13 mouse cellular contexts compared by ENCODE assay signal in the genomic region with DNA sequence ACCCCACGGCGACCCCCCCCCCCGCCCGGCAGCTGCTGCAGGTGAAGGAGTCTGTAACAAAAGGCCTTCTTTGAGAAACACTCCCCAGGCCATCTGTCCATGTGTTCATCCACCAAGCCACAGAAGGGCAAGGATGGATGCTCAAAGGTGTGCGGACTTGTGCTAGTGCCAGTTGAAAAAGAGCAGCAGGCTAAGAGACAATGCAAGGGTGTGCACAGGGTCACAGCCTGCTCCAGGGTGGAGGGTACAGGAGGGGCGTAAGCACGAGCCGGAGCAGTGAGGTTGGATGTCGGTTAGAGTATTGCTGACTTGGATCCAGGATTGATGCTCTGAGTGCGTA. TPM values are rescaled to one million over a fixed set of nuclear protein-coding genes. Genes with fewer than 3 reads are reported as not detected.
DNase-seq lines count a peak whose midpoint lies in the region; ATAC-seq lines count a peak whose summit lies in the region.
"Had no signal": no experiment of that assay in that cellular context is flagged by ENCODE, and none has a peak within 500 bp of the region (broad histone marks: within the 10 kb centered on the region; RNA-seq: fewer than 3 reads in every experiment).

No protein-coding gene starts in this region.

- 53% methylated on average over 10 of the region's 10 CpGs for WGBS in kidney, embryonic 14.5 days
- 54% methylated on average over 10 of the region's 10 CpGs for WGBS in embryonic facial prominence, embryonic 11.5 days
- WGBS in hindbrain, embryonic 12.5 days = 42% methylated on average over 10 of the region's 10 CpGs
- 20% methylated on average over 10 of the region's 10 CpGs for WGBS in midbrain, embryonic 15.5 days

- peak overlapping the region; percentile 51; the same call in 1 of the 2 replicates for H3K4me3 ChIP-seq in kidney, embryonic 14.5 days (ENCODE audit: low read length)
- H3K4me3 ChIP-seq in embryonic facial prominence, embryonic 11.5 days (ENCODE audit: low read depth, low read length) = peak overlapping the region; percentile 55
- peak overlapping the region; percentile 74 for H3K4me3 ChIP-seq in hindbrain, embryonic 12.5 days
- H3K4me3 ChIP-seq in midbrain, embryonic 15.5 days = peak overlapping the region; percentile 67

- H3K4me2 ChIP-seq in kidney, embryonic 14.5 days (replicated peaks; ENCODE audit: low read depth, low read length) = no peak overlapping the region
- peak overlapping the region; percentile 92 for H3K4me2 ChIP-seq in embryonic facial prominence, embryonic 11.5 days (ENCODE audit: low read depth, low read length)
- peak overlapping the region; percentile 74 for H3K4me2 ChIP-seq in hindbrain, embryonic 12.5 days (replicated peaks)
- H3K4me2 ChIP-seq in midbrain, embryonic 15.5 days = peak overlapping the region; percentile 74

- H3K36me3 ChIP-seq in kidney, embryonic 14.5 days (ENCODE audit: control insufficient read depth, insufficient read depth, low read length) = no peaks in the 10 kb centered on the region
- H3K36me3 ChIP-seq in embryonic facial prominence, embryonic 11.5 days (replicated peaks; ENCODE audit: control insufficient read depth, insufficient read depth, low read depth, low read length) = no peaks in the 10 kb centered on the region
- H3K36me3 ChIP-seq in hindbrain, embryonic 12.5 days = no peaks in the 10 kb centered on the region
- H3K36me3 ChIP-seq in midbrain, embryonic 15.5 days (replicated peaks) = no peaks in the 10 kb centered on the region

- H3K9ac ChIP-seq in kidney, embryonic 14.5 days (ENCODE audit: low read depth, low read length) = no peak overlapping the region
- no peak overlapping the region for H3K9ac ChIP-seq in embryonic facial prominence, embryonic 11.5 days (replicated peaks; ENCODE audit: low read length)
- peak overlapping the region; percentile 86 for H3K9ac ChIP-seq in hindbrain, embryonic 12.5 days
- H3K9ac ChIP-seq in midbrain, embryonic 15.5 days = peak overlapping the region; percentile 76

- intact Hi-C loops in left cerebral cortex, postnatal 4 days (cut with DNase I) = no loop called here

- peaks cover 34% of the 10 kb centered on the region for H3K27me3 ChIP-seq in kidney, embryonic 14.5 days (ENCODE audit: control insufficient read depth, insufficient read depth, low read length)
- peaks cover 25% of the 10 kb centered on the region for H3K27me3 ChIP-seq in embryonic facial prominence, embryonic 11.5 days (ENCODE audit: control insufficient read depth, insufficient read depth, low read length)
- peaks cover 38% of the 10 kb centered on the region for H3K27me3 ChIP-seq in hindbrain, embryonic 12.5 days
- H3K27me3 ChIP-seq in midbrain, embryonic 15.5 days (replicated peaks) = peaks cover 11% of the 10 kb centered on the region; the same call in 1 of the 2 replicates

- H3K9me3 ChIP-seq in kidney, embryonic 14.5 days (ENCODE audit: control insufficient read depth, low read length) = no peaks in the 10 kb centered on the region
- H3K9me3 ChIP-seq in embryonic facial prominence, embryonic 11.5 days (replicated peaks; ENCODE audit: control insufficient read depth, low read length) = no peaks in the 10 kb centered on the region
- no peaks in the 10 kb centered on the region for H3K9me3 ChIP-seq in hindbrain, embryonic 12.5 days (replicated peaks)
- H3K9me3 ChIP-seq in midbrain, embryonic 15.5 days = no peaks in the 10 kb centered on the region

- H3K4me1 ChIP-seq in kidney, embryonic 14.5 days (ENCODE audit: control insufficient read depth, insufficient read depth, low read length) = peaks cover 4% of the 10 kb centered on the region; the same call in 1 of the 2 replicates
- no peaks in the 10 kb centered on the region for H3K4me1 ChIP-seq in embryonic facial prominence, embryonic 11.5 days (ENCODE audit: control insufficient read depth, insufficient read depth, low read length)
- peaks cover 43% of the 10 kb centered on the region for H3K4me1 ChIP-seq in hindbrain, embryonic 12.5 days
- H3K4me1 ChIP-seq in midbrain, embryonic 15.5 days = peaks cover 59% of the 10 kb centered on the region

- no peak for DNase-seq in kidney, adult 18-20 months
- no peak for DNase-seq in embryonic facial prominence, embryonic 11.5 days (ENCODE audit: low spot score)
- DNase-seq in spleen, postnatal 4 days (ENCODE audit: low spot score in 2 of 2) = no peak
- DNase-seq in frontal cortex, postnatal 14 days (ENCODE audit: low spot score in 2 of 2) = no peak
- DNase-seq in left cerebral cortex, postnatal 4 days = no peak
- DNase-seq: right cerebral cortex, adult 18-20 months; thymus, adult 18-20 months had no signal

- peak; percentile 24; the same call in 1 of the 2 replicates for ATAC-seq in kidney, embryonic 14.5 days (ENCODE audit: low FRiP score, low TSS enrichment)
- ATAC-seq in embryonic facial prominence, embryonic 11.5 days (replicated peaks; ENCODE audit: insufficient number of reproducible peaks, low FRiP score, low TSS enrichment, low read depth) = 0 out of 2 replicates have a peak, but pooled peaks have one; percentile 17
- peak; percentile 42 for ATAC-seq in hindbrain, embryonic 12.5 days (ENCODE audit: low FRiP score)
- peak; percentile 53 for ATAC-seq in midbrain, embryonic 15.5 days (replicated peaks)

- H3K27ac ChIP-seq in kidney, embryonic 14.5 days (ENCODE audit: low read depth, low read length) = no peak overlapping the region
- H3K27ac ChIP-seq in embryonic facial prominence, embryonic 11.5 days (replicated peaks; ENCODE audit: low read depth, low read length) = no peak overlapping the region
- peak overlapping the region; percentile 93 for H3K27ac ChIP-seq in hindbrain, embryonic 12.5 days
- peak overlapping the region; percentile 93 for H3K27ac ChIP-seq in midbrain, embryonic 15.5 days
- H3K27ac ChIP-seq: macrophage had no signal

RNA-seq across cellular contexts. Expression of gene Gprin1, which starts 1.0 kb away (rescaled TPM):
- polyA plus RNA-seq in kidney, embryonic 14.5 days (2014; fragmentation: Nextera tagmentation; extraction: Ambion mirVana) = 0.31 and 0.41 TPM in 2 replicates
- polyA plus RNA-seq in embryonic facial prominence, embryonic 11.5 days (2014; fragmentation: Nextera tagmentation; extraction: Ambion mirVana) = 3.0 and 3.4 TPM in 2 replicates
- 26.0 and 30.7 TPM in 2 replicates for polyA plus RNA-seq in hindbrain, embryonic 12.5 days (2016; fragmentation: Nextera tagmentation; extraction: Ambion mirVana)
- polyA plus RNA-seq in midbrain, embryonic 15.5 days (2015; fragmentation: Nextera tagmentation; extraction: Ambion mirVana) = 26.0 and 32.7 TPM in 2 replicates
- total RNA-seq in left cerebral cortex, postnatal 4 days (2021) = 100 to 1,000 TPM; 277 to 278 TPM
- polyA plus RNA-seq: heart, embryonic 16.5 days; macrophage had no signal

RNA-seq across cellular contexts. Expression of gene Sncb, which starts 17.7 kb away (rescaled TPM):
- polyA plus RNA-seq in kidney, embryonic 14.5 days (2014; fragmentation: Nextera tagmentation; extraction: Ambion mirVana) = not detected in 2 replicates
- 0.36 and 0.46 TPM in 2 replicates for polyA plus RNA-seq in embryonic facial prominence, embryonic 11.5 days (2014; fragmentation: Nextera tagmentation; extraction: Ambion mirVana)
- polyA plus RNA-seq in hindbrain, embryonic 12.5 days (2016; fragmentation: Nextera tagmentation; extraction: Ambion mirVana) = 2.5 and 2.9 TPM in 2 replicates
- polyA plus RNA-seq in midbrain, embryonic 15.5 days (2015; fragmentation: Nextera tagmentation; extraction: Ambion mirVana) = 56.0 and 56.4 TPM in 2 replicates
- total RNA-seq in left cerebral cortex, postnatal 4 days (2021) = 100 to 1,000 TPM; 331 to 383 TPM
- polyA plus RNA-seq: heart, embryonic 16.5 days; macrophage had no signal

RNA-seq across cellular contexts. Expression of gene Eif4e1b, which starts 35.1 kb away (rescaled TPM):
- polyA plus RNA-seq in kidney, embryonic 14.5 days (2014; fragmentation: Nextera tagmentation; extraction: Ambion mirVana) = not detected in 2 replicates
- not detected in 2 replicates for polyA plus RNA-seq in embryonic facial prominence, embryonic 11.5 days (2014; fragmentation: Nextera tagmentation; extraction: Ambion mirVana)
- not detected in 2 replicates for polyA plus RNA-seq in hindbrain, embryonic 12.5 days (2016; fragmentation: Nextera tagmentation; extraction: Ambion mirVana)
- polyA plus RNA-seq in midbrain, embryonic 15.5 days (2015; fragmentation: Nextera tagmentation; extraction: Ambion mirVana) = not detected in 2 replicates
- total RNA-seq in left cerebral cortex, postnatal 4 days (2021) = not detected
- total RNA-seq: layer of hippocampus, adult 18-20 months had no signal
- polyA plus RNA-seq: heart, embryonic 16.5 days; macrophage had no signal

RNA-seq across cellular contexts. Expression of gene Tspan17, which starts 40.5 kb away (rescaled TPM):
- 5.2 and 6.4 TPM in 2 replicates for polyA plus RNA-seq in kidney, embryonic 14.5 days (2014; fragmentation: Nextera tagmentation; extraction: Ambion mirVana)
- polyA plus RNA-seq in embryonic facial prominence, embryonic 11.5 days (2014; fragmentation: Nextera tagmentation; extraction: Ambion mirVana) = 6.7 and 8.5 TPM in 2 replicates
- 30.0 and 35.0 TPM in 2 replicates for polyA plus RNA-seq in hindbrain, embryonic 12.5 days (2016; fragmentation: Nextera tagmentation; extraction: Ambion mirVana)
- polyA plus RNA-seq in midbrain, embryonic 15.5 days (2015; fragmentation: Nextera tagmentation; extraction: Ambion mirVana) = 49.3 and 54.0 TPM in 2 replicates
- 10 to 100 TPM; 41.2 to 63.8 TPM for total RNA-seq in left cerebral cortex, postnatal 4 days (2021)

RNA-seq across cellular contexts. Expression of gene Cdhr2, which starts 47.4 kb away (rescaled TPM):
- polyA plus RNA-seq in kidney, embryonic 14.5 days (2014; fragmentation: Nextera tagmentation; extraction: Ambion mirVana) = 1.2 and 1.9 TPM in 2 replicates
- not detected in 2 replicates for polyA plus RNA-seq in embryonic facial prominence, embryonic 11.5 days (2014; fragmentation: Nextera tagmentation; extraction: Ambion mirVana)
- polyA plus RNA-seq in hindbrain, embryonic 12.5 days (2016; fragmentation: Nextera tagmentation; extraction: Ambion mirVana) = not detected in 2 replicates
- polyA plus RNA-seq in midbrain, embryonic 15.5 days (2015; fragmentation: Nextera tagmentation; extraction: Ambion mirVana) = 0.15 and 0.30 TPM in 2 replicates
- total RNA-seq in left cerebral cortex, postnatal 4 days (2021) = under 1 TPM; 0.12 to 0.26 TPM
- polyA plus RNA-seq: macrophage had no signal

Comparison
In these comparisons a context has a peak if more than half of its experiments do, and no peak if none do; other contexts are left out.
1. H3K27ac ChIP-seq: peak in hindbrain, embryonic 12.5 days (single experiment) and midbrain, embryonic 15.5 days (single experiment); none in kidney, embryonic 14.5 days (single experiment) and embryonic facial prominence, embryonic 11.5 days (single experiment).
2. H3K9ac ChIP-seq: peak in hindbrain, embryonic 12.5 days (single experiment) and midbrain, embryonic 15.5 days (single experiment); none in kidney, embryonic 14.5 days (single experiment) and embryonic facial prominence, embryonic 11.5 days (single experiment).
3. RNA of gene Sncb, which starts 17.7 kb away (polyA plus RNA-seq): 56.0 to 56.4 TPM in midbrain, embryonic 15.5 days; 2.5 to 2.9 TPM in hindbrain, embryonic 12.5 days, 0.36 to 0.46 TPM in embryonic facial prominence, embryonic 11.5 days and not detected in kidney, embryonic 14.5 days; every median in the first group is over 10 times any median in the second.
4. Peak in every context shown above with its lines, with median percentiles within 50 percentile points of each other: ATAC-seq and H3K4me3 ChIP-seq.